Mouse (Mus musculus): ENCODE measurements at regions not wholly inside any gene's neighbourhood (a gene's known extent, or its start where the extent isn't known, plus 50 kb on each side); places are given as distances from the start of the nearest gene placed in this dataset.
A peak's percentile ranks its signal among the peaks of the same experiment; 100 is the strongest.

DNA sequence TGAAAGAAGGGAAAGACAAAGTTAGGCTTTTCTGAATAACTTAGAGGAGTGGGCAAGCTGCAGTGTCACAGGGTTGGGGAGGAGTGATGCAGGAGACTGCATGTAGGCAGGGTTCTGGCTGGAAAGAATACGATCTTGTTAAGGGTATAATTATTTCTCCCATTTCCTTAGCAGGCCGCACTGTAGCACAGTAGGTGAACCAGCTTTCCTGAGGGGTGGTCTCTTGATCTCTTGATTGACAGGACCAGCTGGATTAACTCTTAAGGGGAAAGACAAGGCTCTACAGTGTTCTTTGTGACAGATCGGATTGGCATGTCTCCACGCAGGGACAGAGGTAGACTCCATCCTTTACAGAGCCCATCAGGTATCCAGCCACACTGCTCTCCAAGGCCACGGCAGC, 54.5 kb upstream of the Meis1 start:
- DNase-seq (ENCODE audit: extremely low spot score in 1 of 2, low spot score in 2 of 2), result no peak
- H3K4me3 ChIP-seq, result no peak overlapping the region
- no peak overlapping the region for H3K27ac ChIP-seq
- no peak for TF ChIP-seq CTCF (IDR thresholded peaks at IDR 0.05)
- intact Hi-C loops (cut with DNase I), result no loop called here

GRCm38 (mm10) chr11:19073887-19074564, 55.2 kb upstream of the Meis1 start:
- Histone ChIP-seq H3K4me3 (no peak overlapping the region), H3K27ac (no peak overlapping the region)
- no peak for TF ChIP-seq CTCF (IDR thresholded peaks at IDR 0.05)
- intact Hi-C loops (cut with DNase I), result no loop called here
- no peak for DNase-seq (ENCODE audit: extremely low spot score in 1 of 2, low spot score in 2 of 2)

- DNase-seq (ENCODE audit: extremely low spot score in 1 of 2, low spot score in 2 of 2), result no peak
- Histone ChIP-seq H3K27ac (no peak overlapping the region), H3K4me3 (no peak overlapping the region)
- no peak for TF ChIP-seq CTCF (IDR thresholded peaks at IDR 0.05)
- intact Hi-C loops (cut with DNase I), result no loop called here
These were observed 72.5 kb upstream of the Meis1 start for GRCm38 (mm10) chr11:19091101-19091857.

GRCm38 (mm10) chr11:19092967-19093745, 74.4 kb upstream of the Meis1 start:
- H3K4me3 ChIP-seq, result no peak overlapping the region
- DNase-seq (ENCODE audit: extremely low spot score in 1 of 2, low spot score in 2 of 2), result no peak
- intact Hi-C loops (cut with DNase I), result no loop called here
- TF ChIP-seq CTCF (IDR thresholded peaks at IDR 0.05), result no peak
- no peak overlapping the region for H3K27ac ChIP-seq

DNA sequence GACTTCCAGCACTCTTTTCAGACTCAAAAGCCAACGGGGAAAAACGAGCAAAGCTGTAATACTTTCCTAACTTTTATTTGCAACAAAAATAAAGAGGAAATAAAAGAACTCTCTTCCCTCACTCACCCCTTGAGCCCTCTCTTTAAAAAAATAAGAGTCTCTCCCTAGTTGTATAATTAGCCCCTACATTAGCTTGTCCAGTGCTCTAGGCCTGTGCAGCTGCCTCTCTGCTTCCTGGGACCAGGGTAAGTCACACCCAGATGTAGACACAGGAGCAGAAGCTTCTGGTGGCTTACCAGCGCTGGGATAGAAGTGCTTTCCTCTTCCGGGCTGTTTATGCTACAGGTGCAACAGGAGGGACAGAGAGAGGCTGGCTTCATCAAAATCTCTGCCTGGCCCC, 75.0 kb upstream of the Meis1 start:
- no peak for DNase-seq (ENCODE audit: extremely low spot score in 1 of 2, low spot score in 2 of 2)
- intact Hi-C loops (cut with DNase I), result no loop called here
- no peak overlapping the region for H3K4me3 ChIP-seq
- H3K27ac ChIP-seq, result no peak overlapping the region
- no peak for TF ChIP-seq CTCF (IDR thresholded peaks at IDR 0.05)

- intact Hi-C loops (cut with DNase I), result no loop called here
- Histone ChIP-seq H3K27ac (no peak overlapping the region), H3K4me3 (no peak overlapping the region)
- DNase-seq (ENCODE audit: extremely low spot score in 1 of 2, low spot score in 2 of 2), result no peak
- no peak for TF ChIP-seq CTCF (IDR thresholded peaks at IDR 0.05)
These were observed 75.4 kb upstream of the Meis1 start for GRCm38 (mm10) chr11:19094183-19094582.

GRCm38 (mm10) chr11:19102981-19103568, 84.3 kb upstream of the Meis1 start:
- intact Hi-C loops (cut with DNase I), result no loop called here
- no peak for TF ChIP-seq CTCF (IDR thresholded peaks at IDR 0.05)
- no peak for DNase-seq (ENCODE audit: extremely low spot score in 1 of 2, low spot score in 2 of 2)

GRCm38 (mm10) chr11:19107180-19107579, 88.4 kb upstream of the Meis1 start:
- Histone ChIP-seq H3K4me3 (no peak overlapping the region), H3K27ac (no peak overlapping the region)
- no peak for DNase-seq (ENCODE audit: extremely low spot score in 1 of 2, low spot score in 2 of 2)
- intact Hi-C loops (cut with DNase I), result no loop called here
- TF ChIP-seq CTCF (IDR thresholded peaks at IDR 0.05), result no peak

More at GRCm38 (mm10) chr11:19102981-19103568, 84.3 kb upstream of the Meis1 start:
- H3K27ac ChIP-seq, result no peak overlapping the region
- no peak overlapping the region for H3K4me3 ChIP-seq

DNA sequence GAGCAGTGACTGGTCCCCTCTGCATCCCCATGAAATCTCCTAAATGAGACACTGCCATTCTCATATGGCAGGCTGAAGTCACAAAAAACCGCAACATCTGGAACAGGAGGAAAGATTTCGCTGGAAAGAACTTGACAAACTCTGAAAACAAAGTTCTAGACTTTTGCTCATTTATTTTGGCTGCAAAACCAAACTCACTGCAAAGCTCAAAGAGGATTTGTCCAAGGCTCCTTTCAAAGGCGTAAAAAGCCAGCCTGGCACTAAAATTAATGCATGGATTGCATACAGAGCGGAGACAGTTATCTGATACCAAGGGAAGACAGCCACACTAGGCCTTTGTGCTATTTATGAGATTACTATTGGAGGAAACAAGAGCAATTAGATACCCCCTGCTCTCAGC, 90.3 kb upstream of the Meis1 start:
- intact Hi-C loops (cut with DNase I), result no loop called here

GRCm38 (mm10) chr11:19111916-19112575, 93.3 kb upstream of the Meis1 start:
- no peak for TF ChIP-seq CTCF (IDR thresholded peaks at IDR 0.05)
- intact Hi-C loops (cut with DNase I), result no loop called here

More for the DNA sequence above, 90.3 kb upstream of the Meis1 start:
- no peak for TF ChIP-seq CTCF (IDR thresholded peaks at IDR 0.05)
- H3K27ac ChIP-seq, result no peak overlapping the region
- no peak for DNase-seq (ENCODE audit: extremely low spot score in 1 of 2, low spot score in 2 of 2)
- H3K4me3 ChIP-seq, result no peak overlapping the region

GRCm38 (mm10) chr11:19117121-19117520, 98.3 kb upstream of the Meis1 start:
- Histone ChIP-seq H3K27ac (no peak overlapping the region), H3K4me3 (no peak overlapping the region)
- DNase-seq (ENCODE audit: extremely low spot score in 1 of 2, low spot score in 2 of 2), result no peak
- no peak for TF ChIP-seq CTCF (IDR thresholded peaks at IDR 0.05)
- intact Hi-C loops (cut with DNase I), result no loop called here

More at GRCm38 (mm10) chr11:19111916-19112575, 93.3 kb upstream of the Meis1 start:
- H3K27ac ChIP-seq, result no peak overlapping the region
- peak in 1 of 2 experiments; percentile 11 for DNase-seq (ENCODE audit: extremely low spot score in 1 of 2, low spot score in 2 of 2)
- no peak overlapping the region for H3K4me3 ChIP-seq
